Mouse (Mus musculus) stomach, postnatal 0 days (tissue): ENCODE data around the gene Lypd6b. TPM values are rescaled to one million over a fixed set of nuclear protein-coding genes. Genes with fewer than 3 reads are reported as not detected.
A peak's percentile ranks its signal among the peaks of the same experiment; 100 is the strongest.

Experiments used
- ATAC-seq: fragments of 200-750 bp; cut with Nextera tagmentation; 2 replicates; pipeline ENCODE4 v1.8.0; 2017; ENCODE audit not compliant: low FRiP score, low TSS enrichment
- DNase-seq: peaks from one replicate; pipeline ENCODE4 v3.0.0-alpha.2; 2016; ENCODE audit warnings: low spot score
- H3K27ac ChIP-seq: fragments of 300-500 bp; sonication (generic); replicated peaks from 2 replicates; pipeline ENCODE4 v1.5.1; 2014; ENCODE audit warnings: mild to moderate bottlenecking, control low read depth
- H3K27me3 ChIP-seq: fragments of 300-500 bp; sonication (generic); 2 replicates; pipeline ENCODE4 v1.6.1; 2014; ENCODE audit warnings: low read length; ENCODE audit not compliant: control insufficient read depth, insufficient read depth
- H3K36me3 ChIP-seq: fragments of 300-500 bp; sonication (generic); 2 replicates; pipeline ENCODE4 v1.6.1; 2014; ENCODE audit warnings: low read length, mixed read lengths; ENCODE audit not compliant: control insufficient read depth, insufficient read depth
- H3K4me1 ChIP-seq: fragments of 300-500 bp; sonication (generic); replicated peaks from 2 replicates; pipeline ENCODE4 v1.6.1; 2014; ENCODE audit warnings: antibody characterized with exemption; ENCODE audit not compliant: control insufficient read depth, insufficient read depth
- H3K4me2 ChIP-seq: fragments of 300-500 bp; sonication (generic); replicated peaks from 2 replicates; pipeline ENCODE4 v1.6.1; 2014; ENCODE audit warnings: low read depth, mild to moderate bottlenecking, control low read depth, moderate library complexity
- H3K4me3 ChIP-seq: fragments of 300-500 bp; sonication (generic); 2 replicates; pipeline ENCODE4 v1.5.1; 2014; ENCODE audit warnings: low read depth, low read length, control low read depth
- H3K9ac ChIP-seq: fragments of 300-500 bp; sonication (generic); 2 replicates; pipeline ENCODE4 v1.6.1; 2014; ENCODE audit warnings: mild to moderate bottlenecking, low read length, control low read depth, mixed read lengths
- H3K9me3 ChIP-seq: fragments of 300-500 bp; sonication (generic); 2 replicates; pipeline ENCODE4 v1.6.1; 2016; ENCODE audit warnings: low read length; ENCODE audit not compliant: control insufficient read depth
- CTCF ChIP-seq: IDR thresholded peaks from 2 replicates; pipeline ENCODE4 v1.5.1; 2016; ENCODE audit warnings: antibody characterized with exemption, low read depth, mild to moderate bottlenecking, moderate library complexity
- EP300 ChIP-seq: optimal IDR thresholded peaks from 2 replicates; pipeline ENCODE3; 2016; ENCODE audit warnings: antibody characterized with exemption
- WGBS: fragments of 180-500 bp; shearing (Covaris S2); extraction: QIAGEN DNeasy Blood & Tissue Kit; methylation state at CpG from one replicate; pipeline ENCODE4 v1.1.7; 2014; 5-methylcytosine and 5-hydroxymethylcytosine counted together
- polyA plus RNA-seq: library from polyadenylated mRNA; unstranded; fragments of >200 nt; fragmentation: Nextera tagmentation; extraction: Ambion mirVana; gene quantifications from 2 replicates; pipeline ENCODE4 v1.2.1, GENCODE M21; 2015

Lypd6b gene
- polyA plus RNA-seq, 1 experiment from 2014 or later = 31.8 TPM

- no peaks in the 10 kb centered on the region for H3K36me3 ChIP-seq
- H3K9ac ChIP-seq = no peak overlapping the region
- ATAC-seq (no peak), DNase-seq (no peak)
- H3K4me3 ChIP-seq = no peak overlapping the region
- TF ChIP-seq CTCF = no peak
- TF ChIP-seq EP300 = no peak
- no peak overlapping the region for H3K4me2 ChIP-seq
- 61% methylated on average over 2 of the region's 2 CpGs for WGBS
- no peaks in the 10 kb centered on the region for H3K27me3 ChIP-seq
- no peak overlapping the region for H3K27ac ChIP-seq
- H3K9me3 ChIP-seq = no peaks in the 10 kb centered on the region
- H3K4me1 ChIP-seq = 0 out of 2 replicates have a peak, but pooled peaks cover 2% of the 10 kb centered on the region
Observed at GRCm38 (mm10) chr2:49755054-49755453, 32.4 kb upstream of the Lypd6b start.

GRCm38 (mm10) chr2:49757616-49758015, 29.9 kb upstream of the Lypd6b start:
- Histone ChIP-seq H3K36me3 (no peaks in the 10 kb centered on the region), H3K27me3 (no peaks in the 10 kb centered on the region), H3K27ac (no peak overlapping the region), H3K4me2 (no peak overlapping the region), H3K4me3 (no peak overlapping the region), H3K9ac (no peak overlapping the region), H3K9me3 (no peaks in the 10 kb centered on the region), H3K4me1 (no peaks in the 10 kb centered on the region)
- no peak for ATAC-seq
- no peak for TF ChIP-seq CTCF
- no peak for TF ChIP-seq EP300
- DNase-seq = no peak
- 64% methylated on average over 7 of the region's 7 CpGs for WGBS

DNA sequence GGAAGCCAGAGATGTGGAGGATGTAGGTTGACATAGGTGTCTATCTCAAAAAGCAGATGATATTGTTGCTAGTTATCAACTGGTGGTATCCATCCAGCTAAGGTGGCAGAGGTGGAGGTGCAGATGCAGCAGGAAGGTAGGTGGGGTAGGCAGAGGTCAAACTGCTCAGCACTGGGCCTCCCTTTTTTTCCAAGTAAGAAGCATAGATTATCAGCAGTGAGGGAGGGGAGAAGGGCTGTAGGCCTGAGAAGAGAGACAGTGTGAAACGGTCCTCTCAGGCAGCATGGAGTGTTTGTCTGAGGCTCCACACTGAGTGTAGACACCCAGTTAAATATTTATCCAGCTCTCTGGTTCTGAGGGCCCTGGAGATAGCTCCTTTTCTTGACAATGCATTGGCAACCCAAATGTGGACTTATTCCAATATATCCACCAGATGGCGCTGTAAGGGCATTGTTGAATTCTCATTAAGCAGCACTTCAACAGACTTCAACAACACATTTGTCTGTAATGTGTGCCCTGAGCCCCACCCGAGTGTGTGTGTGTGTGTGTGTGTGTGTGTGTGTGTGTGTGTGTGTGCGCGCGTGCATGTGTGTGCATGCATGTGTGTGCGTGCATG, 23.0 kb upstream of the Lypd6b start:
- no peak overlapping the region for H3K4me3 ChIP-seq
- H3K9ac ChIP-seq = no peak overlapping the region
- H3K4me1 ChIP-seq = no peaks in the 10 kb centered on the region; the same call in 1 of the 2 replicates
- H3K4me2 ChIP-seq = no peak overlapping the region
- no peaks in the 10 kb centered on the region for H3K27me3 ChIP-seq
- TF ChIP-seq EP300 (no peak), CTCF (peak; percentile 90)
- peak; percentile 69 for ATAC-seq
- H3K9me3 ChIP-seq = no peaks in the 10 kb centered on the region
- 26% methylated on average over 7 of the region's 7 CpGs for WGBS
- peak; percentile 65 for DNase-seq
- no peak overlapping the region for H3K27ac ChIP-seq
- H3K36me3 ChIP-seq = no peaks in the 10 kb centered on the region

- Histone ChIP-seq H3K9me3 (no peaks in the 10 kb centered on the region), H3K36me3 (no peaks in the 10 kb centered on the region), H3K27me3 (no peaks in the 10 kb centered on the region), H3K4me3 (no peak overlapping the region), H3K9ac (no peak overlapping the region), H3K4me2 (no peak overlapping the region), H3K4me1 (no peaks in the 10 kb centered on the region; the same call in 1 of the 2 replicates), H3K27ac (peak overlapping the region; percentile 59)
- 54% methylated on average over 2 of the region's 2 CpGs for WGBS
- peak; percentile 11; the same call in 1 of the 2 replicates for ATAC-seq
- no peak for DNase-seq
- TF ChIP-seq EP300 (no peak), CTCF (no peak)
Observed at GRCm38 (mm10) chr2:49768916-49769315, 18.6 kb upstream of the Lypd6b start.

DNA sequence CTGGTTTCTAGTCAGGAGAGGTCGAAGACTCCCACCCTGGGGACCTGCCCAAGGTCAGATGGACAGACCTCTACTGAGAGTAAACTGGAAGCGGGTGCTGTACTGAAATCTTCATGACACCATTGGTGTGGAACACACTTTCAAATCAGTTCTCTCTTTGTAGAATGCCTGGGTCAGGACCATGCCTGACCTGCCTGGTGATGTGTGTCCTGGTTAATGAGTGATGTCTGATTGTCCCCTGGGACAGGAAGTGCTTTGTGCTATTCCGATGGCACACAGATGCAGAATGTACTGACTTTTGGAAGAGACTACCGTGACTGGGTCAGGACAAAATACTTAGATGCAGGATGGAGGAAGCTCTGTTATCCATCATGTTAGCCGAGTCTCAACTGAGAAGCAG, 17.0 kb upstream of the Lypd6b start:
- Histone ChIP-seq H3K27me3 (no peaks in the 10 kb centered on the region), H3K36me3 (no peaks in the 10 kb centered on the region), H3K9me3 (no peaks in the 10 kb centered on the region), H3K4me3 (no peak overlapping the region), H3K4me1 (no peaks in the 10 kb centered on the region; the same call in 1 of the 2 replicates), H3K9ac (no peak overlapping the region), H3K4me2 (no peak overlapping the region), H3K27ac (no peak overlapping the region)
- DNase-seq (no peak), ATAC-seq (no peak; the same call in 1 of the 2 replicates)
- 77% methylated on average over 5 of the region's 5 CpGs for WGBS
- no peak for TF ChIP-seq EP300

- ATAC-seq (peak; percentile 46; the same call in 1 of the 2 replicates), DNase-seq (no peak)
- Histone ChIP-seq H3K27me3 (no peaks in the 10 kb centered on the region), H3K9ac (no peak overlapping the region), H3K4me2 (no peak overlapping the region), H3K4me3 (no peak overlapping the region), H3K9me3 (no peaks in the 10 kb centered on the region), H3K27ac (no peak overlapping the region), H3K36me3 (no peaks in the 10 kb centered on the region), H3K4me1 (no peaks in the 10 kb centered on the region; the same call in 1 of the 2 replicates)
- TF ChIP-seq CTCF (no peak), EP300 (no peak)
- WGBS = 40% methylated on average over 11 of the region's 11 CpGs
Observed at GRCm38 (mm10) chr2:49771172-49771571, 16.3 kb upstream of the Lypd6b start.
